Mouse (Mus musculus) myocyte (in vitro differentiated cells): ENCODE results near the gene Caln1. TPM values are rescaled to one million over a fixed set of nuclear protein-coding genes. Genes with fewer than 3 reads are reported as not detected.

Source experiments
- H3K27me3 ChIP-seq: one replicate; pipeline ENCODE4 v1.6.1; 2011; ENCODE audit not compliant: control insufficient read depth, insufficient read depth, insufficient read length
- H3K36me3 ChIP-seq: one replicate; pipeline ENCODE4 v1.6.1; 2011; ENCODE audit not compliant: control insufficient read depth, insufficient read depth
- H3K4me2 ChIP-seq: one replicate; pipeline ENCODE4 v1.6.1; 2011; ENCODE audit warnings: low read depth, control low read depth
- H3K4me3 ChIP-seq: one replicate; pipeline ENCODE4 v1.5.1; 2011; ENCODE audit warnings: mild to moderate bottlenecking, control low read depth, moderate library complexity
- H3K79me2 ChIP-seq: one replicate; pipeline ENCODE4 v1.6.1; 2011; ENCODE audit not compliant: control insufficient read depth, insufficient read depth
- H3ac ChIP-seq: one replicate; pipeline ENCODE4 v1.6.1; 2011; ENCODE audit not compliant: control insufficient read depth, insufficient read length
- CEBPB ChIP-seq: IDR thresholded peaks from 2 replicates; pipeline ENCODE4 v1.6.1; 2011; ENCODE audit warnings: mild to moderate bottlenecking, moderate library complexity; ENCODE audit not compliant: poor library complexity, insufficient read depth, severe bottlenecking
- E2F4 ChIP-seq: IDR thresholded peaks from one replicate; pipeline ENCODE4 v1.6.1; 2011; ENCODE audit warnings: mild to moderate bottlenecking, control low read depth, moderate library complexity; ENCODE audit not compliant: insufficient read depth
- MAX ChIP-seq: IDR thresholded peaks from one replicate; pipeline ENCODE4 v1.6.1; 2011; ENCODE audit warnings: low read depth, mild to moderate bottlenecking, control low read depth
- MYOD1 ChIP-seq, 3 experiments: IDR thresholded peaks; one replicate each; pipeline ENCODE4 v1.6.1; 2011; ENCODE audit warnings: control low read depth in 2 of 3, low read depth in 2 of 3, mild to moderate bottlenecking in 2 of 3, moderate library complexity in 1 of 3; ENCODE audit not compliant: insufficient read length in 2 of 3, control insufficient read depth in 1 of 3
- MYOG ChIP-seq, 3 experiments: IDR thresholded peaks; one replicate each; pipeline ENCODE4 v1.6.1; 2011; ENCODE audit warnings: control low read depth in 2 of 3, low read depth in 2 of 3, mild to moderate bottlenecking in 2 of 3; ENCODE audit not compliant: insufficient read length in 2 of 3, control insufficient read depth in 1 of 3, insufficient read depth in 1 of 3
- POLR2A ChIP-seq: IDR thresholded peaks from one replicate; pipeline ENCODE4 v1.6.1; 2011; ENCODE audit warnings: low read depth, mild to moderate bottlenecking, control low read depth, moderate library complexity; ENCODE audit not compliant: insufficient read length
- POLR2AphosphoS2 ChIP-seq: IDR thresholded peaks from one replicate; pipeline ENCODE4 v1.6.1; 2011; ENCODE audit warnings: low read depth, control low read depth; ENCODE audit not compliant: insufficient read length
- REST ChIP-seq: IDR thresholded peaks from one replicate; pipeline ENCODE4 v1.6.1; 2011; ENCODE audit warnings: mild to moderate bottlenecking, control low read depth, moderate library complexity; ENCODE audit not compliant: insufficient read depth, insufficient read length
- SRF ChIP-seq: IDR thresholded peaks from one replicate; pipeline ENCODE4 v1.6.1; 2011; ENCODE audit warnings: low read depth; ENCODE audit not compliant: control insufficient read depth, insufficient read length
- TCF12 ChIP-seq: IDR thresholded peaks from one replicate; pipeline ENCODE4 v1.6.1; 2011; ENCODE audit warnings: mild to moderate bottlenecking, control low read depth; ENCODE audit not compliant: poor library complexity, insufficient read depth, severe bottlenecking
- TCF3 ChIP-seq: IDR thresholded peaks from one replicate; pipeline ENCODE4 v1.6.1; 2011; ENCODE audit warnings: low read depth, control low read depth; ENCODE audit not compliant: insufficient read length
- USF1 ChIP-seq: IDR thresholded peaks from one replicate; pipeline ENCODE4 v1.6.1; 2011; ENCODE audit warnings: low read depth, mild to moderate bottlenecking, control low read depth, moderate library complexity
- polyA plus RNA-seq: library from polyadenylated mRNA; unstranded; fragments of >200 nt; fragmentation: generic; extraction: Trizol; gene quantifications from one replicate; pipeline ENCODE4 v1.2.1, GENCODE M21; 2012; ENCODE audit warnings: missing spikeins

The Caln1 gene
- polyA plus RNA-seq, 1 experiment: not detected

GRCm38 (mm10) chr5:130854430-130854829 is 485.2 kb downstream of the Caln1 start:
- TF ChIP-seq MYOG (IDR thresholded peaks at IDR 0.05; ENCODE audit: control insufficient read depth in 1 of 3, insufficient read depth in 1 of 3, insufficient read length in 2 of 3, low read depth in 2 of 3): no peak
- no peak for TF ChIP-seq MAX
- no peak for TF ChIP-seq POLR2A
- no peak for TF ChIP-seq E2F4
- TF ChIP-seq TCF3: no peak
- no peak for TF ChIP-seq REST
- TF ChIP-seq MYOD1 (IDR thresholded peaks at IDR 0.05; ENCODE audit: control insufficient read depth in 1 of 3, insufficient read length in 2 of 3, low read depth in 2 of 3): no peak
- TF ChIP-seq SRF: no peak
- TF ChIP-seq USF1: no peak
- TF ChIP-seq CEBPB: no peak
- no peak for TF ChIP-seq POLR2AphosphoS2
- no peak for TF ChIP-seq TCF12
- H3K4me2 ChIP-seq: no peak overlapping the region
- no peaks in the 10 kb centered on the region for H3K79me2 ChIP-seq
- no peaks in the 10 kb centered on the region for H3K36me3 ChIP-seq
- no peak overlapping the region for H3K4me3 ChIP-seq
- H3K27me3 ChIP-seq: no peaks in the 10 kb centered on the region
- no peak overlapping the region for H3ac ChIP-seq

- no peak overlapping the region for H3K4me3 ChIP-seq
- TF ChIP-seq MYOG (IDR thresholded peaks at IDR 0.05; ENCODE audit: control insufficient read depth in 1 of 3, insufficient read depth in 1 of 3, insufficient read length in 2 of 3, low read depth in 2 of 3) (no peak), MAX (no peak), E2F4 (no peak), SRF (no peak), POLR2AphosphoS2 (no peak), MYOD1 (IDR thresholded peaks at IDR 0.05; ENCODE audit: control insufficient read depth in 1 of 3, insufficient read length in 2 of 3, low read depth in 2 of 3) (no peak), REST (no peak), TCF12 (no peak), TCF3 (no peak), CEBPB (no peak), USF1 (no peak), POLR2A (no peak)
- H3K27me3 ChIP-seq: no peaks in the 10 kb centered on the region
- no peaks in the 10 kb centered on the region for H3K36me3 ChIP-seq
- no peak overlapping the region for H3ac ChIP-seq
- no peaks in the 10 kb centered on the region for H3K79me2 ChIP-seq
- H3K4me2 ChIP-seq: no peak overlapping the region
Observed at GRCm38 (mm10) chr5:130858148-130858547, 488.9 kb downstream of the Caln1 start.

GRCm38 (mm10) chr5:130858706-130859105 is 489.5 kb downstream of the Caln1 start:
- Histone ChIP-seq H3K79me2 (no peaks in the 10 kb centered on the region), H3K4me2 (no peak overlapping the region), H3ac (no peak overlapping the region), H3K27me3 (no peaks in the 10 kb centered on the region), H3K4me3 (no peak overlapping the region), H3K36me3 (no peaks in the 10 kb centered on the region)
- TF ChIP-seq E2F4: no peak
- no peak for TF ChIP-seq REST
- no peak for TF ChIP-seq POLR2AphosphoS2
- TF ChIP-seq SRF: no peak
- no peak for TF ChIP-seq MYOD1 (IDR thresholded peaks at IDR 0.05; ENCODE audit: control insufficient read depth in 1 of 3, insufficient read length in 2 of 3, low read depth in 2 of 3)
- TF ChIP-seq TCF3: no peak
- TF ChIP-seq MAX: no peak
- TF ChIP-seq TCF12: no peak
- no peak for TF ChIP-seq USF1
- TF ChIP-seq CEBPB: no peak
- TF ChIP-seq MYOG (IDR thresholded peaks at IDR 0.05; ENCODE audit: control insufficient read depth in 1 of 3, insufficient read depth in 1 of 3, insufficient read length in 2 of 3, low read depth in 2 of 3): no peak
- TF ChIP-seq POLR2A: no peak

- Histone ChIP-seq H3K27me3 (no peaks in the 10 kb centered on the region), H3K4me3 (no peak overlapping the region), H3ac (no peak overlapping the region), H3K36me3 (no peaks in the 10 kb centered on the region), H3K4me2 (no peak overlapping the region), H3K79me2 (no peaks in the 10 kb centered on the region)
- TF ChIP-seq CEBPB: no peak
- TF ChIP-seq MYOG (IDR thresholded peaks at IDR 0.05; ENCODE audit: control insufficient read depth in 1 of 3, insufficient read depth in 1 of 3, insufficient read length in 2 of 3, low read depth in 2 of 3): no peak
- TF ChIP-seq MYOD1 (IDR thresholded peaks at IDR 0.05; ENCODE audit: control insufficient read depth in 1 of 3, insufficient read length in 2 of 3, low read depth in 2 of 3): no peak
- no peak for TF ChIP-seq MAX
- TF ChIP-seq E2F4: no peak
- no peak for TF ChIP-seq REST
- TF ChIP-seq TCF3: no peak
- TF ChIP-seq POLR2A: no peak
- TF ChIP-seq USF1: no peak
Observed at GRCm38 (mm10) chr5:130859736-130860135, 490.5 kb downstream of the Caln1 start.

GRCm38 (mm10) chr5:130862302-130862701 is 493.0 kb downstream of the Caln1 start:
- no peak overlapping the region for H3K4me3 ChIP-seq
- no peak overlapping the region for H3ac ChIP-seq
- no peak for TF ChIP-seq MYOD1 (IDR thresholded peaks at IDR 0.05; ENCODE audit: control insufficient read depth in 1 of 3, insufficient read length in 2 of 3, low read depth in 2 of 3)
- TF ChIP-seq MAX: no peak
- no peak for TF ChIP-seq E2F4
- TF ChIP-seq MYOG (IDR thresholded peaks at IDR 0.05; ENCODE audit: control insufficient read depth in 1 of 3, insufficient read depth in 1 of 3, insufficient read length in 2 of 3, low read depth in 2 of 3): no peak
- no peak for TF ChIP-seq POLR2A
- no peak for TF ChIP-seq POLR2AphosphoS2
- no peak for TF ChIP-seq CEBPB
- TF ChIP-seq REST: no peak
- TF ChIP-seq USF1: no peak
- TF ChIP-seq SRF: no peak
- no peak for TF ChIP-seq TCF12
- no peak for TF ChIP-seq TCF3
- no peaks in the 10 kb centered on the region for H3K36me3 ChIP-seq
- no peak overlapping the region for H3K4me2 ChIP-seq
- H3K79me2 ChIP-seq: no peaks in the 10 kb centered on the region
- H3K27me3 ChIP-seq: no peaks in the 10 kb centered on the region
